Mouse (Mus musculus): ENCODE measurements around the gene Dlx3. TPM values are rescaled to one million over a fixed set of nuclear protein-coding genes. Genes with fewer than 3 reads are reported as not detected.

Gene Dlx3
- polyA plus RNA-seq, 1 experiment from 2014 or later = 1.2 TPM

DNA sequence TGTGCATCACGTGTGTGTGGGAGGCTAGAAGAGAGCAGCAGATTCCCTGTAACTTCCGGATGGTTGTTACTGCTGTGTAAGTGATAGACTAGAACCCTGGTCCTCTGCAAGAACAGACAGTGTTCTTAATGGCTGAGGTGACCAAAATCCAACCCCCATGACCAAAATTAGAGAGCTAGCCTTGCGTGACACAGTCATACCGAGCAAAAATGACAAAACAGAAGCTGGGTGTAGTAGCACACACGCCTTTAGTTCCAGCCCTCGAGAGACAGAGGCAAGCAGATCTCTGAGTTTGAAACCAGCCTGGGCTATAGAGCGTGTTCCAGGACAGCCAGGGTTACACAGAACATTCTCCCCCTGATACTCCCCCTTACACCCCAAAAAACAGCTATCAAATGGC, 9.8 kb upstream of the Dlx3 start:
- no peak overlapping the region for H3K27ac ChIP-seq (ENCODE audit: low read depth, low read length)
- H3K4me3 ChIP-seq (ENCODE audit: low read length) = no peak overlapping the region
- H3K27me3 ChIP-seq (ENCODE audit: control insufficient read depth, insufficient read depth, low read length) = no peaks in the 10 kb centered on the region
- 78% methylated on average over 7 of the region's 7 CpGs for WGBS
- H3K9ac ChIP-seq (ENCODE audit: low read depth, low read length) = no peak overlapping the region
- ATAC-seq (ENCODE audit: low FRiP score, low TSS enrichment) = no peak
- no peak overlapping the region for H3K4me2 ChIP-seq (replicated peaks; ENCODE audit: low read depth, low read length)
- H3K4me1 ChIP-seq (ENCODE audit: control insufficient read depth, insufficient read depth, low read length) = peaks cover 9% of the 10 kb centered on the region
- no peaks in the 10 kb centered on the region for H3K36me3 ChIP-seq (ENCODE audit: control insufficient read depth, insufficient read depth, low read length)
- no peaks in the 10 kb centered on the region for H3K9me3 ChIP-seq (ENCODE audit: control insufficient read depth, low read length)

DNA sequence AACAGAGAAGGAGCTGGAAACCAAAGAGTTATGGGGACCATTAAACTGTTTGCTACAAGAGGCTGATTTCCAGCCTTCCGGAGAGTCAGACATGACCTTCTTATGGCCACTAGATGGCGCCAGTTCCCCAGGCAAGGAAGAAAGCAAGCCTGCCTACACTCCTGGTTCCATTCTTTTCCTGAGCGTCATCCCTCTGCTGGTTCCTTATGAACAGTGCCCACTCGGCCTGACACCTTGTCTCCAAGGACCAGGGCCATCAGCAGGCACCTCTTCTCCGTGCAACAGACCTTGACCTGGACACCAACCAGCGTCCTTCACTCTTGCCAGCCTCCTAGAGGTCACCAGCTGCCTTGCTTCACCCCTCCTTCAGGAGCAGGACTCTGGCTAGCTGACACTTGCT, 2.9 kb upstream of the Dlx3 start:
- no peak overlapping the region for H3K9ac ChIP-seq (ENCODE audit: low read depth, low read length)
- peaks cover 39% of the 10 kb centered on the region for H3K27me3 ChIP-seq (ENCODE audit: control insufficient read depth, insufficient read depth, low read length)
- WGBS = 1% methylated on average over 6 of the region's 6 CpGs
- peak; percentile 40 for ATAC-seq (ENCODE audit: low FRiP score, low TSS enrichment)
- H3K27ac ChIP-seq (ENCODE audit: low read depth, low read length) = no peak overlapping the region
- H3K4me3 ChIP-seq (ENCODE audit: low read length) = no peak overlapping the region
- no peaks in the 10 kb centered on the region for H3K36me3 ChIP-seq (ENCODE audit: control insufficient read depth, insufficient read depth, low read length)
- H3K4me1 ChIP-seq (ENCODE audit: control insufficient read depth, insufficient read depth, low read length) = peaks cover 15% of the 10 kb centered on the region; the same call in 1 of the 2 replicates
- no peak overlapping the region for H3K4me2 ChIP-seq (replicated peaks; ENCODE audit: low read depth, low read length)
- no peaks in the 10 kb centered on the region for H3K9me3 ChIP-seq (ENCODE audit: control insufficient read depth, low read length)

DNA sequence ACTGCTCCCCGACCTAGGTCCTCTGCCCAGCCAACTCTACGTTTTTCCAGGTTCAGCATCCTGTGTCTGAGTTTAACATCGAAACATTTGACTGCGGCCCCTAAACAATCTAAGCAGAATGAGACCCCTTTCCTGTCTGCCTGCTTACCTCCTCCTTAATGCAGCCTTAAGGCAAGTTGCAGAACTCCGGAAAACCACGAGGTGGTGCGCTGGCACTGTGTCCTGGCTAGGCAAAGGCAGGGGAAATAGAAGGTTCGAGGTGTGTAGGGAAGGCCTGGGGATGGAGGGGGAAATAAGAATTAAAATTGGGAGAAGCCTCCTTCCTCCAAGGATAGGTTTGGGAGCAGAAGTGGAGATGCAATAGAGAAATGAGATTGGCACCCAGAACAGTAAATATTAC, 1.4 kb upstream of the Dlx3 start:
- Histone ChIP-seq H3K36me3 (ENCODE audit: control insufficient read depth, insufficient read depth, low read length) (no peaks in the 10 kb centered on the region), H3K4me2 (replicated peaks; ENCODE audit: low read depth, low read length) (no peak overlapping the region), H3K27me3 (ENCODE audit: control insufficient read depth, insufficient read depth, low read length) (peaks cover 53% of the 10 kb centered on the region), H3K4me3 (ENCODE audit: low read length) (no peak overlapping the region), H3K4me1 (ENCODE audit: control insufficient read depth, insufficient read depth, low read length) (peaks cover 15% of the 10 kb centered on the region; the same call in 1 of the 2 replicates), H3K9me3 (ENCODE audit: control insufficient read depth, low read length) (no peaks in the 10 kb centered on the region), H3K27ac (ENCODE audit: low read depth, low read length) (no peak overlapping the region), H3K9ac (ENCODE audit: low read depth, low read length) (no peak overlapping the region)
- 0 out of 2 replicates have a peak, but pooled peaks have one; percentile 45 for ATAC-seq (ENCODE audit: low FRiP score, low TSS enrichment)
- WGBS = 3% methylated on average over 8 of the region's 8 CpGs

DNA sequence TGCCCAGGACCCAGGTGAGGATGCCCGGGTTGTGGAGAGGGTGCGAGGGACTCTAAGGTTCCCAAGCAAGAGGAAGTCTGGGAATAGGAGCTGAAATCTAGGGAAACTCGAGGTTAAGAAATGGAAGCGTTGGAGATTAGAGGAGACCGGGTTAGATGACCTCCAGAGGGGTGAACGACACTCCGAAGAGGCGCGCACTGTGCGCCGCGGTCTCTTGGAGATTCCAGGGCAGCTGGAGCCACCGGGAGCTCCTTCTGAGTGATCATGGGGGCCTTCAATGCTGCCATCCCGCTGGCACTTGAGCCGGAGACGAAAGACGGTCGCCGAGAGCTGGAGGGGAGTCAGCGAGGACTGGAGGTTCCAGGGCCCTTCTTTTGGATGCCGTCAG, 708 bp downstream of the Dlx3 start:
- Histone ChIP-seq H3K36me3 (ENCODE audit: control insufficient read depth, insufficient read depth, low read length) (no peaks in the 10 kb centered on the region), H3K4me3 (ENCODE audit: low read length) (peak overlapping the region; percentile 39), H3K27ac (ENCODE audit: low read depth, low read length) (no peak overlapping the region), H3K9ac (ENCODE audit: low read depth, low read length) (peak overlapping the region; percentile 18; the same call in 1 of the 2 replicates), H3K4me1 (ENCODE audit: control insufficient read depth, insufficient read depth, low read length) (peaks cover 20% of the 10 kb centered on the region; the same call in 1 of the 2 replicates), H3K27me3 (ENCODE audit: control insufficient read depth, insufficient read depth, low read length) (peaks cover 71% of the 10 kb centered on the region), H3K4me2 (replicated peaks; ENCODE audit: low read depth, low read length) (peak overlapping the region; percentile 62), H3K9me3 (ENCODE audit: control insufficient read depth, low read length) (no peaks in the 10 kb centered on the region)
- under 1% methylated on average over 21 of the region's 21 CpGs for WGBS
- ATAC-seq (ENCODE audit: low FRiP score, low TSS enrichment) = no peak

DNA sequence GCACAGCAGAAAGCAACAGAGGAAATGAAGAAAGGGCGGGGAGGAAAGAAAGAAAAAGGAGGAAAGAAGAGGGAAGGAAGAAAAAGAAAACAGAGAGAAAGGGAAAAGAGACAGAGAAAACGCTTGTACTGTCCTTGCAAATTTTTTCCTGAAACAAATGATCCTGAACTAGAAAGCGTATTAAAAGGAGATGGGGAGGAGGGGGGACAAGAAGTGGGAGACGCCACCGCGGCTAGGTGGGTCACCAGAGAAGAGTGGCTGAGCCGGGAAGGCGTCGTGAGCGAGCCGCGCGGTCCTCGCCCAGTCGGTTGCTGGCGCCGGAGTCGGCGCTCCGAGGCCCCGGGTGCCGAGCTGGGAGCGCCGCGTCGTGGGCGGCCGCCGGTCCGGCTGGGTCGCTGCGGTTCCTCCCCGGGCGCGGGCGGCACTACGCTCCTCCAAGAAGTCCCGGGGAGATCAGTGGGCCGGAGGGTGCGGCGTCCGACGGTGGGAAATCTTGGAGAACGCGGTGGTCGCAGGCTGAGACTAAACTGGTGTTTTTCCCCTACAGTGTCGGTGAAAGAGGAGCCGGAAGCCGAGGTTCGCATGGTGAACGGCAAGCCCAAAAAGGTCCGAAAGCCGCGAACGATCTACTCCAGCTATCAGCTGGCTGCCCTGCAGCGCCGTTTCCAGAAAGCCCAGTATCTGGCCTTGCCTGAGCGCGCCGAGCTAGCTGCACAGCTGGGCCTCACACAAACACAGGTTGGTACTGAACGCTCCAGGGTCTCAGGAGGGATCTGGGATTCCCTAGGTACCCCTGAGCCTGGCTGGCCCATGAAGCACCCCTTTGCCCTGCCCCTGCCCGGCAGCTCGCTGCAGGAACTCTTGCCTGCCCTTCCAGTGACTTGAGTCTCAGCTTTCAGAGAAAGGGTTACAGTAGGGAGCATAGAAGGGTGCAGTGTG, 1.5 kb downstream of the Dlx3 start:
- Histone ChIP-seq H3K9me3 (ENCODE audit: control insufficient read depth, low read length) (no peaks in the 10 kb centered on the region), H3K9ac (ENCODE audit: low read depth, low read length) (peak overlapping the region; percentile 58), H3K4me2 (replicated peaks; ENCODE audit: low read depth, low read length) (peak overlapping the region; percentile 62), H3K4me3 (ENCODE audit: low read length) (peak overlapping the region; percentile 39), H3K27ac (ENCODE audit: low read depth, low read length) (no peak overlapping the region), H3K36me3 (ENCODE audit: control insufficient read depth, insufficient read depth, low read length) (no peaks in the 10 kb centered on the region), H3K27me3 (ENCODE audit: control insufficient read depth, insufficient read depth, low read length) (peaks cover 71% of the 10 kb centered on the region), H3K4me1 (ENCODE audit: control insufficient read depth, insufficient read depth, low read length) (peaks cover 24% of the 10 kb centered on the region)
- 1% methylated on average over 63 of the region's 63 CpGs for WGBS
- no peak for ATAC-seq (ENCODE audit: low FRiP score, low TSS enrichment)

DNA sequence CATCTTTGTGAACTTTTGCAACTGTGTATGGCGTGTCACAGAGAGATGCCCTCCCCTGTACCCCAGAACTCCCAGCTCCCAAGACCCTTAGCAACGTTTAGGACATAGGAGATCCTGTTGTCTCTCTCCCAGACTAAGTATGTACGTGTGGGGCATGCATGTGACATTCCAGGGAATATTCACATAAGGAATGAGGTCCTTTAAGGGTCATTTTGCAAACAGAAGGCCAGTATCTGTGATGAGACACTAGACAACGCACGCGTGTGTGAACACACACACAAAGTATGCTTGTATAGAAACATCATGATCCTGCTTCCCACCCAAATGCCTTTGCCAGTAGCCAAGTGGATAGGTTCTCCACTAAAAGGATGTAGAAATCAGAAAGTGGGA, 2.2 kb downstream of the Dlx3 start:
- no peak overlapping the region for H3K27ac ChIP-seq (ENCODE audit: low read depth, low read length)
- 45% methylated on average over 6 of the region's 6 CpGs for WGBS
- H3K36me3 ChIP-seq (ENCODE audit: control insufficient read depth, insufficient read depth, low read length) = no peaks in the 10 kb centered on the region
- no peak overlapping the region for H3K9ac ChIP-seq (ENCODE audit: low read depth, low read length)
- ATAC-seq (ENCODE audit: low FRiP score, low TSS enrichment) = no peak
- peaks cover 30% of the 10 kb centered on the region for H3K4me1 ChIP-seq (ENCODE audit: control insufficient read depth, insufficient read depth, low read length)
- peak overlapping the region; percentile 39; the same call in 1 of the 2 replicates for H3K4me3 ChIP-seq (ENCODE audit: low read length)
- peaks cover 71% of the 10 kb centered on the region for H3K27me3 ChIP-seq (ENCODE audit: control insufficient read depth, insufficient read depth, low read length)
- no peaks in the 10 kb centered on the region for H3K9me3 ChIP-seq (ENCODE audit: control insufficient read depth, low read length)
- H3K4me2 ChIP-seq (replicated peaks; ENCODE audit: low read depth, low read length) = no peak overlapping the region

DNA sequence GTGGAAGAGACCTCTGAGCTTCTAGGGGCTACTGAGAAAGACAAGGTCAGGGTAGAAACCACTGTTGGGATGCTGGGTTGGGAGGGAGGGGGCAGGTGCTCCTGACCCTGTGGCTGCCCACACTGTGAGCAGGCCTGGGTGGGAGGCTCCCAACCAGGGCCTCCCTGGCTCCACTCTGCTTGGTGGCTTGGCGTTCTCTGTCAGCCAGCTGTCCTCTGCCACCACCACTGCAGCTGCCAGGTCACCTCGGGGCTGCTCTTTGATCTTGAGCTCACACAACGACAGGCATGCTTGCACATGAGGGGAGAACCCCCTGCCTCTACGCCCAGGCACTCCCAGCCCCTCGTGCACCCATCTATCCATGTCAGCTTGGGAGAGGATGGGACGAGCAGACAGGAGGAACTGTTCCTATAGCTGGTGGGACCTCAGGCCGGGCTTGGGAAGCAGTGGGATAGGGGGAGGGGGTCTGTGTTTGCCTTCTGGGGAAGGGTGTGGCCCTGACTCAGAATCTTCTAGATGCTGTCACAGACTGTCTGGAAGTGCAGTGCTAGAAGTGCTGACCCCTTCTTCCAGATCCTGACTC, 5.5 kb downstream of the Dlx3 start:
- WGBS = 11% methylated on average over 7 of the region's 7 CpGs
- Histone ChIP-seq H3K27ac (ENCODE audit: low read depth, low read length) (no peak overlapping the region), H3K4me3 (ENCODE audit: low read length) (no peak overlapping the region), H3K27me3 (ENCODE audit: control insufficient read depth, insufficient read depth, low read length) (peaks cover 63% of the 10 kb centered on the region), H3K36me3 (ENCODE audit: control insufficient read depth, insufficient read depth, low read length) (no peaks in the 10 kb centered on the region), H3K4me1 (ENCODE audit: control insufficient read depth, insufficient read depth, low read length) (peaks cover 25% of the 10 kb centered on the region), H3K9me3 (ENCODE audit: control insufficient read depth, low read length) (no peaks in the 10 kb centered on the region), H3K9ac (ENCODE audit: low read depth, low read length) (no peak overlapping the region), H3K4me2 (replicated peaks; ENCODE audit: low read depth, low read length) (no peak overlapping the region)
- ATAC-seq (ENCODE audit: low FRiP score, low TSS enrichment) = peak; percentile 40; the same call in 1 of the 2 replicates

DNA sequence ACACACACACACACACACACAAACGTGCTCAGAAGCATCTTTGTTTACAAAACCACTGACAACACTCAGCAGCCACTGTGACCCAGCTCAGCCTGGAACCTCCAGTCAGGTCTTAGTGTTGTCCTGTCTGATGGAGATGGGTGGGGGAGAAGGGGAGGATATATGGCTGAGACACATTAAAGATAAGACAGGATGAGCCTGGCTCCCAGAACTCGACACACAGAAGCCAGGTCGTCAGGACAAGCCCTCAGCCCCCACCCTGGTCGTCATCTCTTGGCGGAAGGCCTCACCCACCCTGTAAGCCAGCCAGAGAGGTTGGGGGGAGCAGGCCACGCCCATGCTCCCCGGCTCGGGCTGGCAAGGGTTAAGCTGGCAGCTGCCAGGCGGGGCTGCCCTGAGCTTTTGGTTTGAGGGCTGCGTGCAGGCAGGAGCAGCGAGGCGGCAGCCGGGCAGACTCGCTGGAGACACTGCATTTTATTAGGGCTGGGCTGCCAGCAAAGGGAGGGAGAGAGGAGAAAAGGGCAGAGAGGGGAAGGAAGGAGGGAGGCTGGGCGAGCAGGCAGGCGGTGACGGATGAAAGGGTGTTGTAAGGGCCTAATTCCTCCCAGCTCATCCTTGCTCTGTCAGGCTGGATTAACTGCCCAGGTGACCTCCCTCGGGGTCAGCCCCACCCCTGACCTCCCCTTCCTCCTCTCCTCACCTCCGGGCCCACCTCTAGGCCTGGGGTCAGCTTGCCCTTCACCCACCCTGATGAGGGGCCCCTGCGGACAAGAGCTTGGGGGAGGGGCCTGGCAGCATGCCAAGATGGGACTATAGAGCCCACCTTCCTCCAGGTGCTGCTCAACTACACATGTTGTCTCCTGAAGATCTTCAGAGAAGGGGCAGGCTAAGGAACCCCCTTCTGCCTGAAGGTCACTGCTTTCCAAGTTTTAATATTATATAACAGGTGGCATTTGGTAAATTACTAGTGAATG, 6.6 kb downstream of the Dlx3 start:
- H3K4me3 ChIP-seq (ENCODE audit: low read length) = no peak overlapping the region
- peaks cover 52% of the 10 kb centered on the region for H3K27me3 ChIP-seq (ENCODE audit: control insufficient read depth, insufficient read depth, low read length)
- H3K9me3 ChIP-seq (ENCODE audit: control insufficient read depth, low read length) = no peaks in the 10 kb centered on the region
- no peak overlapping the region for H3K27ac ChIP-seq (ENCODE audit: low read depth, low read length)
- H3K36me3 ChIP-seq (ENCODE audit: control insufficient read depth, insufficient read depth, low read length) = no peaks in the 10 kb centered on the region
- peak; percentile 68 for ATAC-seq (ENCODE audit: low FRiP score, low TSS enrichment)
- peak overlapping the region; percentile 17 for H3K4me2 ChIP-seq (replicated peaks; ENCODE audit: low read depth, low read length)
- H3K4me1 ChIP-seq (ENCODE audit: control insufficient read depth, insufficient read depth, low read length) = peaks cover 18% of the 10 kb centered on the region
- WGBS = 1% methylated on average over 17 of the region's 20 CpGs
- 0 out of 2 replicates have a peak overlapping the region, but pooled peaks have one; percentile 5 for H3K9ac ChIP-seq (ENCODE audit: low read depth, low read length)
